Mouse (Mus musculus) right cerebral cortex, postnatal 36 days (tissue): ENCODE results near the gene Oat.

Experiments used
- DNase-seq, 2 experiments: peaks; one replicate each; pipeline ENCODE4 v3.0.0; 2022; ENCODE audit warnings: low spot score in 2 of 2, mixed read lengths in 1 of 2

Gene Oat

GRCm38 (mm10) chr7:132576116-132576650 is at the start of gene Oat:
Gene Oat, minus strand, starts transcription at chr7:132576398.
- peak; percentile 93 to 95 for DNase-seq

- no peak for DNase-seq
Observed at GRCm38 (mm10) chr7:132624161-132624560, 48.0 kb upstream of the Oat start.

GRCm38 (mm10) chr7:132619975-132620918 is 44.0 kb upstream of the Oat start:
- no peak for DNase-seq

GRCm38 (mm10) chr7:132619549-132619948 is 43.4 kb upstream of the Oat start:
- no peak for DNase-seq

GRCm38 (mm10) chr7:132617021-132617564 is 40.9 kb upstream of the Oat start:
- DNase-seq: no peak

- DNase-seq: no peak
Observed at GRCm38 (mm10) chr7:132616391-132616790, 40.2 kb upstream of the Oat start.

GRCm38 (mm10) chr7:132615346-132615745 is 39.1 kb upstream of the Oat start:
- DNase-seq: no peak

GRCm38 (mm10) chr7:132611530-132611929 is 35.3 kb upstream of the Oat start:
- no peak for DNase-seq

- peak; percentile 68 to 77 for DNase-seq
Observed at GRCm38 (mm10) chr7:132610468-132611318, 34.5 kb upstream of the Oat start, which contains the start of gene Lhpp. Gene Lhpp, plus strand, starts transcription at chr7:132610638.

GRCm38 (mm10) chr7:132608316-132609020 is 32.3 kb upstream of the Oat start:
- DNase-seq: no peak

- no peak for DNase-seq
Observed at GRCm38 (mm10) chr7:132605689-132606088, 29.5 kb upstream of the Oat start.

GRCm38 (mm10) chr7:132604720-132605119 is 28.5 kb upstream of the Oat start:
- no peak for DNase-seq

GRCm38 (mm10) chr7:132600926-132601325 is 24.7 kb upstream of the Oat start:
- no peak for DNase-seq

- DNase-seq: no peak
Observed at GRCm38 (mm10) chr7:132600026-132600425, 23.8 kb upstream of the Oat start.

GRCm38 (mm10) chr7:132599071-132599975 is 23.1 kb upstream of the Oat start, which contains the start of gene Nkx1-2:
Gene Nkx1-2, minus strand, starts transcription at chr7:132599637.
- no peak for DNase-seq

- DNase-seq: no peak
Observed at GRCm38 (mm10) chr7:132597251-132598041, 21.2 kb upstream of the Oat start.

- DNase-seq: no peak
Observed at GRCm38 (mm10) chr7:132596557-132597250, 20.5 kb upstream of the Oat start.

GRCm38 (mm10) chr7:132595787-132596186 is 19.6 kb upstream of the Oat start:
- no peak for DNase-seq

GRCm38 (mm10) chr7:132594325-132594724 is 18.1 kb upstream of the Oat start:
- no peak for DNase-seq
